Mouse (Mus musculus) hindbrain, embryonic 11.5 days (tissue): ENCODE measurements at regions not wholly inside any gene's neighbourhood (a gene's known extent, or its start where the extent isn't known, plus 50 kb on each side); places are given as distances from the start of the nearest gene placed in this dataset.

Experiments used
- ATAC-seq: fragments of 200-750 bp; cut with Nextera tagmentation; 2 replicates; pipeline ENCODE4 v1.8.0; 2017; ENCODE audit warnings: mild to moderate bottlenecking, moderate TSS enrichment, moderate library complexity; ENCODE audit not compliant: low FRiP score
- DNase-seq: peaks from one replicate; pipeline ENCODE4 v3.0.0-alpha.2; 2015; ENCODE audit warnings: low spot score
- H3K27ac ChIP-seq: fragments of 300-500 bp; sonication (generic); 2 replicates; pipeline ENCODE4 v1.5.1; 2014; ENCODE audit warnings: mild to moderate bottlenecking, low read depth, low read length
- H3K27me3 ChIP-seq: fragments of 300-500 bp; sonication (generic); 2 replicates; pipeline ENCODE4 v1.6.1; 2014; ENCODE audit warnings: mild to moderate bottlenecking, low read length, moderate library complexity, mixed read lengths; ENCODE audit not compliant: control insufficient read depth, insufficient read depth
- H3K36me3 ChIP-seq: fragments of 300-500 bp; sonication (generic); 2 replicates; pipeline ENCODE4 v1.6.1; 2014; ENCODE audit warnings: mild to moderate bottlenecking, low read length, moderate library complexity, mixed read lengths; ENCODE audit not compliant: control insufficient read depth, insufficient read depth
- H3K4me1 ChIP-seq: fragments of 300-500 bp; sonication (generic); replicated peaks from 2 replicates; pipeline ENCODE4 v1.6.1; 2014; ENCODE audit warnings: low read length, mixed read lengths; ENCODE audit not compliant: control insufficient read depth, insufficient read depth
- H3K4me2 ChIP-seq: fragments of 300-500 bp; sonication (generic); replicated peaks from 2 replicates; pipeline ENCODE4 v1.6.1; 2014; ENCODE audit warnings: mild to moderate bottlenecking, low read depth, low read length
- H3K4me3 ChIP-seq: fragments of 300-500 bp; sonication (generic); 2 replicates; pipeline ENCODE4 v1.5.1; 2014; ENCODE audit warnings: low read depth, low read length
- H3K9ac ChIP-seq: fragments of 300-500 bp; sonication (generic); 2 replicates; pipeline ENCODE4 v1.6.1; 2014; ENCODE audit warnings: low read depth, low read length
- H3K9me3 ChIP-seq: fragments of 300-500 bp; sonication (generic); 2 replicates; pipeline ENCODE4 v1.6.1; 2016; ENCODE audit warnings: low read length; ENCODE audit not compliant: control insufficient read depth
- WGBS: fragments of 180-500 bp; shearing (Covaris S2); extraction: QIAGEN DNeasy Blood & Tissue Kit; methylation state at CpG from one replicate; pipeline ENCODE4 v1.1.7; 2014; 5-methylcytosine and 5-hydroxymethylcytosine counted together

DNA sequence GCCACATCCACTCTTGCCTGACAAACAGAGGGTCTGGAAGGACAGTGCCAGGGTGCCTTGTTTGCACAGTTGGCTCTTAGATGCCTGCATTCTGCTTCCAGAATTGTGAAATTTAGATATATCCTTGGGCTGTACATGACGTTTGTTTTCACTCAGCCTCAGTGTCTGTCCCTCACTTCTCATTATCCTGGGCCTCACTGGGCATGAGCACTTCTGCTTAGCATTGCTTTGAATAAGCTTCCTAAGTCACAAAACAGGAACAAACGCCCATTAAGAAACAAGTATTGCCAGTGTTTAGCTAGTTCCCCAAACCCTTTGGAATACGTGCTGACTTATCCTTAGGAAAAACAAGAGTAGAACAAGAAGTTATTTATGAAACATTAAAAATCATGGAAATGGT lies 148.0 kb upstream of the Col8a1 start:
- Histone ChIP-seq H3K9me3 (no peaks in the 10 kb centered on the region), H3K4me2 (no peak overlapping the region), H3K9ac (no peak overlapping the region), H3K27ac (no peak overlapping the region), H3K4me1 (no peaks in the 10 kb centered on the region), H3K4me3 (no peak overlapping the region), H3K36me3 (no peaks in the 10 kb centered on the region), H3K27me3 (no peaks in the 10 kb centered on the region)
- 77% methylated on average over 3 of the region's 3 CpGs for WGBS
- DNase-seq: no peak
- ATAC-seq: no peak

DNA sequence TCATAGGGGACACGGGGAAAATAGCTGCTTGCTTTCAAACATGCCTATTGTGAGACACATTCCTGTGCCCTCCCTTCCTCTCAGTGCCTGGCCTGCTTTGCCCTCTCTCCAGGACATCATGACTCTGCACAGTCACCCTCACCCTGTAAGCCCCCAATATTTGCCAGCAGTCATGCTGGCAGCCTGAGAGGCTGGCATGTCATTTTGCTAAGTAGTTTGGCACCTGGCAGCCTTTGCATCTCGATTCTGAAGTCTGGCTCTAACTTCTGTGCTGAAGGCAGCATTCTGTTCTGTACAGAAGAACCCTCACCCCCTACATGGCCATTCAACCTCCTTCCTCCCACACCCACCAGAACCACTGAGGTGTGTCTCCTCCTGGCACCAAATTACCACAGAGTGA lies 157.5 kb upstream of the Col8a1 start:
- no peaks in the 10 kb centered on the region for H3K27me3 ChIP-seq
- H3K9me3 ChIP-seq: no peaks in the 10 kb centered on the region
- 51% methylated on average over 2 of the region's 2 CpGs for WGBS
- H3K4me1 ChIP-seq: no peaks in the 10 kb centered on the region
- no peak overlapping the region for H3K27ac ChIP-seq
- ATAC-seq: no peak
- DNase-seq: no peak
- no peak overlapping the region for H3K4me2 ChIP-seq
- H3K36me3 ChIP-seq: no peaks in the 10 kb centered on the region
- H3K9ac ChIP-seq: no peak overlapping the region
- H3K4me3 ChIP-seq: no peak overlapping the region

DNA sequence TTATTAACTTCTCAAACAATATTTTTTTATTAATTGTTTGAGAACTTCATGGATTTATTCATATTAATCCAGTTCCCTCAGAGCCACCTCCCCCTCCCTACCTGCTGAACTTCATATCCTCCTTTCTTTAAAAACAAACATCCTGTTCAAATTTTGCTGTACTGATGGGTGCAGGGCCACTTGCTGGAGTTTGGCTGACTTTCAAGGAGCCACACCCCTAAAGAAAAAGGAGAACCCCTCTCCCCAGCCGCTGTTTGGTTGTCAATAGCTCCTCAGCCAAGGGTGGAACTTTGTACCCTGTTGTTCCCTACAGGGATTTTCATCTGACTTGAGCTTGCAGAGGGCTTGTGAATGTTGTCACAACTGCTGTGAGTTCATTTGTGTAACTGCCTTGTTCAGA lies 160.0 kb upstream of the Col8a1 start:
- no peak overlapping the region for H3K9ac ChIP-seq
- no peaks in the 10 kb centered on the region for H3K36me3 ChIP-seq
- no peaks in the 10 kb centered on the region for H3K9me3 ChIP-seq
- H3K4me3 ChIP-seq: no peak overlapping the region
- H3K27me3 ChIP-seq: no peaks in the 10 kb centered on the region
- no peak for DNase-seq
- WGBS: 48% methylated on average over 1 of the region's 1 CpGs
- no peak overlapping the region for H3K27ac ChIP-seq
- no peaks in the 10 kb centered on the region for H3K4me1 ChIP-seq
- H3K4me2 ChIP-seq: no peak overlapping the region
- ATAC-seq: no peak

DNA sequence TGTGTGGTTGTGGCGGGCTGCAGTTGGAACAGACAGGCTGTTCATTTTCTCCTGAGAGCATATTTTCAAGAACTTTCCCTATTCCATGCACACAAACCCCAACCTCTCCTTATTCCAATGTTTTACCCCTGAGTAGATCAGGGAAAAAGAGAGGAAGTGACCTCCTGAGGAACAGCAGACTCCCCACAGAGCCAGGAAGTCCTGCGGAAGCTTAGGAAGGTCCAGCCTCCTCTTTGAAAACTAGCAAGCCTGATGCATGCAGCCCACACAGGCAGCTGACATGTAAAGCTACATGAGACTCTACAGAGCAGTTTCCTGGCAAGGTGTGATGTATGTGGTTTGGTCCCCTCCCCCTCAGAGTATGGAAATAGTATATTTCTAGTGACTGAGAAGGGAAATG lies 160.9 kb upstream of the Col8a1 start:
- Histone ChIP-seq H3K36me3 (no peaks in the 10 kb centered on the region), H3K4me1 (no peaks in the 10 kb centered on the region), H3K27ac (no peak overlapping the region), H3K4me2 (no peak overlapping the region), H3K4me3 (no peak overlapping the region), H3K27me3 (no peaks in the 10 kb centered on the region), H3K9me3 (no peaks in the 10 kb centered on the region), H3K9ac (no peak overlapping the region)
- WGBS: 77% methylated on average over 2 of the region's 2 CpGs
- ATAC-seq (no peak), DNase-seq (no peak)

DNA sequence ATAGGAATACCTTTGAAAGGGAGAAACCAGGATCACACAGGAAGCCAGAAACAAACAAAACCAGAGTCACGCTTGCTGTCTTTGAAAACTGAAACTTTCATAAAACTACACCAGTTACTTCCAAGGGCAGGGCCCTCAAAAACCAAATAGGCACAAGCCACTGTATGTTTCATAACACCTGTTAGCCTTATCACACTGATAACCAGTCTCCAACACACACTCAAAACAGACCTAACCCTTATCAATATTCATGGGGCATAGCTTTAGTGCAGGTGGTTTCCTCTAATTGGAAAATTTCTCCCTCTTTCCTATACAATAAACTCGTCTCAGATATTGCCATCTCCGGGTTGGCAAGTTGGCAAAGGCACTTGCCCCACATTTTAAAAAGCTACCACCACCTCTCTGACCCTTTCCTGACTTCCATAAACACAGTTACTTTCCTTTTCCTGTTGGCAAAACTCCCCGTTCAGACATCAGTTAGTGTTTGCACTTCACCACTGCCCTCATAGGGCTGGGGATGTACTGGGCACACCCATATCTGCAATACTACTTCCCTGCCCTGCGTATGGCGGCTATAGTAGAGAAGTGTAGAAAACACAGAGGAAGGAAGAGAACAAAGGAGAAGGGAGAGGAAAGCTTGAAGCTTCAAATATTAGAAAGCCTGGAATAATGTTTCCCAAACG lies 169.1 kb upstream of the Col8a1 start:
- Histone ChIP-seq H3K9ac (no peak overlapping the region), H3K27me3 (no peaks in the 10 kb centered on the region), H3K9me3 (no peaks in the 10 kb centered on the region), H3K27ac (no peak overlapping the region), H3K4me2 (no peak overlapping the region), H3K4me1 (no peaks in the 10 kb centered on the region), H3K36me3 (no peaks in the 10 kb centered on the region), H3K4me3 (no peak overlapping the region)
- ATAC-seq (no peak), DNase-seq (no peak)
- WGBS: 79% methylated on average over 7 of the region's 7 CpGs

DNA sequence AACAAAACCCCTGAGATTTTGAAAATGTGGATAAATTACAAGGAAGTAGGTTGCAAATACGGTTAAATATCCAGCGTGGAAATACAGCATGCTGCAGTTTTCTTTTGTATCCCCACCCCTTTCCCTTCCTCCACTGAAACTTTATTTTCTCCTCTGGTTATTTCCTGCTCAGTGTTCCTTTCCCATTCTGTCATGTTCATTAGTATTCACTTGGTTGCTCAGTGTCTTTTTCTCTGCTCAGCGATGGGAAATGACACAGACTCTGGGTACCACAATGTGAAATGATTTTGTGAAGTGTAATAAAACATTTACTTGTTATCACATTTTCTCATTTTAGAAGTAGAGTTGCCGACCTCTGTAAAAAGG lies 169.6 kb upstream of the Col8a1 start:
- no peak for DNase-seq

DNA sequence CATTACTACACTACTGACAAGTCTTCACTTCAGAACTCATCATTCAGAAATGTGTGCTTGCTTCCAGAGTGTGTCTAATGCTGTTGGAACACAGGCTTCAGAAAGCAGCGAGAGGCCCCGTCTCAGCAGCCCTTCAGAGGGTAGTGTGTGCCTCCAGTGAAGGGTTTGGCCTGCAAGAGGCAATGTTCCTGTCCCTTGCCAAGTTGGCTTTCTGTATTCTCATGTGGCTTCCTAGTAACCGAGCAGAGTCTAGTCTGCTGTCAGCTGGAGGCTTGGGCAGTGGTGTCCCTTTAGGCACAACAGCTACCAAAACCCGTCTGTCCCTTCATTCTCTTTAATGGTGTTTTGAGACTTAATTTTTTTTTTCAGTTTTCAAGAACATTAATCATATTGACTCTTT lies 173.3 kb upstream of the Col8a1 start:
- Histone ChIP-seq H3K36me3 (no peaks in the 10 kb centered on the region), H3K4me1 (no peaks in the 10 kb centered on the region), H3K27me3 (no peaks in the 10 kb centered on the region), H3K4me2 (no peak overlapping the region), H3K9ac (no peak overlapping the region), H3K4me3 (no peak overlapping the region), H3K27ac (no peak overlapping the region), H3K9me3 (no peaks in the 10 kb centered on the region)
- no peak for ATAC-seq
- no peak for DNase-seq
- 77% methylated on average over 4 of the region's 4 CpGs for WGBS

More for the DNA sequence above, 169.6 kb upstream of the Col8a1 start:
- 83% methylated on average over 4 of the region's 4 CpGs for WGBS
- no peak overlapping the region for H3K4me3 ChIP-seq
- H3K27ac ChIP-seq: no peak overlapping the region
- H3K4me2 ChIP-seq: no peak overlapping the region
- no peak overlapping the region for H3K9ac ChIP-seq
- no peaks in the 10 kb centered on the region for H3K4me1 ChIP-seq
- no peaks in the 10 kb centered on the region for H3K27me3 ChIP-seq
- ATAC-seq: no peak
- H3K9me3 ChIP-seq: no peaks in the 10 kb centered on the region
- no peaks in the 10 kb centered on the region for H3K36me3 ChIP-seq

DNA sequence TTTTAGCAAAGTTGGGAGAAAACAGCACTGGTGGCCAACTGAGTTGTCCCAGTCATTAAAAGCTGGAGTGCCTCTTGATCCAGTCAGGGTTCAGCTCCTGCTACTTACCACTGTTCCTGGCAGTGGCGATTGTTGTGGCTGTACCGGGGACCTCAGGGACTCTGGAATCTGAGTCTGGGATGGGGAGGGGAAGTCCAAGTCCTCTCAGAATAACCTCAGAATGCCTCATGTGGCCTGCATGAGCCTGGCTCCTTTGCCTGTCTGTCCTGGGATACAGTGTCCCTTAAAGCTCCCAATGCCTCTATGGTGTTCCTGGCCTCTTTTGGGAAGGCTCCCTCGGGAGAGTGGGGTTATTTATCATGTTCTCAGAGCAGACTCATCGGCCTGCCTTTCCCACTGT lies 173.8 kb upstream of the Col8a1 start:
- Histone ChIP-seq H3K4me3 (no peak overlapping the region), H3K27me3 (no peaks in the 10 kb centered on the region), H3K4me1 (no peaks in the 10 kb centered on the region), H3K9ac (no peak overlapping the region), H3K9me3 (no peaks in the 10 kb centered on the region), H3K36me3 (no peaks in the 10 kb centered on the region), H3K27ac (no peak overlapping the region), H3K4me2 (no peak overlapping the region)
- WGBS: 72% methylated on average over 4 of the region's 4 CpGs
- DNase-seq: no peak
- ATAC-seq: no peak

DNA sequence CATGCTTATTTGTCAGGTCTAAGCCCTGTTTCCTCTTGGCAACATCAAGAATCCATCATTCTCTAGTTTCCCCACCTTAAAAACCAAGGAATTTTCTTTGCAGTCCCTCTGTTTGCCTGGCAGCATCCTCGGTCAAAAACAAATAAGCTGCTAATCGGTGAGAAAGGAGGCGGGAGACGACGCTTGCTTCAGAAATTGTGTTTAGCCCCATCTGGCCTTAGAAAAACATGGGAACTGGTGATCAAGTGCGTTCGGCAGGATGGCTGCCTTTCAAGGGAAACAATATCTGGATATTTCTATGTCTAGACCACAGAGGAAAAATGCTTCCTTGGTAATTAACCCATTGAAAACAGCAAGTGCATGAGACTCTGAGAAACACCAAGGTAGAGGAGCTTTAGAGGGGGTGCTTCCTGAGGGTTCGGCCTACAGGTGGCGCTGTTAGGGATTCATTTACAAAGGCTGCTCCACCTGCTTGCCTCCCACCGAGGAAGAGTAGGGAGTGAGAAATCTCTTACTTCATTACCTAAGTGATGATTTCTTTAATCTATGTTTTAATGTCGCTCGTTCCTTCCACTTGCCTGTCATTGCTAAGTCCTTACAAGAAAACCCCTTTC lies 174.7 kb upstream of the Col8a1 start:
- ATAC-seq (no peak), DNase-seq (no peak)
- Histone ChIP-seq H3K36me3 (no peaks in the 10 kb centered on the region), H3K9me3 (no peaks in the 10 kb centered on the region), H3K4me3 (no peak overlapping the region), H3K27ac (no peak overlapping the region), H3K27me3 (no peaks in the 10 kb centered on the region), H3K9ac (no peak overlapping the region), H3K4me1 (no peaks in the 10 kb centered on the region), H3K4me2 (no peak overlapping the region)
- 80% methylated on average over 12 of the region's 12 CpGs for whole genome bisulfite sequencing
